9 mouse cellular contexts compared by ENCODE assay signal in genomic region chr1:134063773-134064125, GRCm38 (mm10). TPM values are rescaled to one million over a fixed set of nuclear protein-coding genes. Genes with fewer than 3 reads are reported as not detected.
DNase-seq lines count a peak whose midpoint lies in the region; ATAC-seq and TF ChIP-seq lines count a peak whose summit lies in the region.
"Had no signal": no experiment of that assay in that cellular context is flagged by ENCODE, and none has a peak within 500 bp of the region (broad histone marks: within the 10 kb centered on the region; RNA-seq: fewer than 3 reads in every experiment).

No protein-coding gene starts in this region.

- no peak overlapping the region for H3K4me3 ChIP-seq in cortical plate, adult 2 months (ENCODE audit: insufficient read depth, low read length)
- H3K4me3 ChIP-seq: megakaryocyte, embryonic 14.5 days had no signal

- peaks cover 8% of the 10 kb centered on the region for H3K4me1 ChIP-seq in cortical plate, adult 2 months (ENCODE audit: control insufficient read depth, insufficient read depth, low read length)

- TF ChIP-seq CTCF in cortical plate, adult 2 months (IDR thresholded peaks at IDR 0.05; ENCODE audit: extremely low read depth, insufficient read depth, low read length): no peak

- 0 out of 2 replicates have a peak, but pooled peaks have one; percentile 11 for ATAC-seq in monocyte, adult 5-6 weeks (replicated peaks; ENCODE audit: insufficient number of reproducible peaks, low FRiP score, low TSS enrichment, poor library complexity, severe bottlenecking)

- DNase-seq in A20 (ENCODE audit: low read depth, low spot score) (peak; percentile 80), liver (peak; percentile 40)
- peak; percentile 35 for DNase-seq in heart, postnatal 25 days (ENCODE audit: low spot score)
- no peak for DNase-seq in right cerebral cortex, postnatal 25 days
- DNase-seq in gastrocnemius, adult 18-20 months (ENCODE audit: low spot score): no peak
- no peak for DNase-seq in right cerebral cortex, postnatal 10 days (ENCODE audit: low spot score in 2 of 2)

- no peak for TF ChIP-seq POLR2A in cortical plate, adult 2 months (IDR thresholded peaks at IDR 0.05; ENCODE audit: extremely low read depth, insufficient read depth, low read length)

- H3K27ac ChIP-seq in cortical plate, adult 2 months (ENCODE audit: insufficient read depth, low read length): peak overlapping the region; percentile 92

- intact Hi-C loops in heart, postnatal 25 days (cut with DNase I): loop anchor here (2.0 kb wide), 1 partner anchor 13 kb away; no protein-coding TSS in a partner anchor

RNA-seq across cellular contexts. Expression of gene Btg2, which starts 15.2 kb away (rescaled TPM):
- 16.0 and 19.8 TPM in 2 replicates for polyA plus RNA-seq in cortical plate, adult 2 months (2012; rRNA removed)
- total RNA-seq in heart, postnatal 25 days (2021): 10 to 100 TPM; 25.7 to 29.2 TPM
- 390 to 783 TPM (median 430 TPM) in 3 replicates for total RNA-seq in monocyte, adult 5-6 weeks (2017)
- total RNA-seq in gastrocnemius, adult 18-20 months (2021): 10 to 100 TPM; 41.2 to 63.7 TPM

RNA-seq across cellular contexts. Expression of gene Fmod, which starts 26.7 kb away (rescaled TPM):
- 11.4 and 13.7 TPM in 2 replicates for polyA plus RNA-seq in cortical plate, adult 2 months (2012; rRNA removed)
- total RNA-seq in heart, postnatal 25 days (2021): 10 to 100 TPM; 11.6 to 12.1 TPM
- total RNA-seq in monocyte, adult 5-6 weeks (2017): not detected in 3 replicates
- 100 to 1,000 TPM in 1 of 2 experiments, 10 to 100 TPM in 1; 41.0 to 107 TPM for total RNA-seq in gastrocnemius, adult 18-20 months (2021)

RNA-seq across cellular contexts. Expression of gene Chit1, which starts 47.3 kb away (rescaled TPM):
- polyA plus RNA-seq in cortical plate, adult 2 months (2012; rRNA removed): 0.13 and 0.19 TPM in 2 replicates
- total RNA-seq in heart, postnatal 25 days (2021): not detected
- 0.67 to 1.4 TPM (median 0.85 TPM) in 3 replicates for total RNA-seq in monocyte, adult 5-6 weeks (2017)
- total RNA-seq in gastrocnemius, adult 18-20 months (2021): not detected

Comparison
In these comparisons a context has a peak if more than half of its experiments do, and no peak if none do; other contexts are left out.
1. DNase-seq: peak in A20 (single experiment), heart, postnatal 25 days (single experiment) and liver (single experiment); none in right cerebral cortex, postnatal 25 days (single experiment), gastrocnemius, adult 18-20 months (single experiment) and right cerebral cortex, postnatal 10 days (0 of 2).
2. RNA of gene Fmod, which starts 26.7 kb away (total RNA-seq): 41.0 to 107 TPM in gastrocnemius, adult 18-20 months and 11.6 to 12.1 TPM in heart, postnatal 25 days; not detected in monocyte, adult 5-6 weeks; every median in the first group is over 10 times any median in the second.